Mouse (Mus musculus) forebrain, embryonic 14.5 days (tissue): ENCODE results near the gene Gsta4. TPM values are rescaled to one million over a fixed set of nuclear protein-coding genes. Genes with fewer than 3 reads are reported as not detected.
"Not testable (repeated sequence)": the region's sequence is repeated elsewhere in the genome, so short reads cannot be mapped to it uniquely, and the experiment has no call there.

Source experiments
- ATAC-seq: fragments of 200-750 bp; cut with Nextera tagmentation; 2 replicates; pipeline ENCODE4 v1.8.0; 2017; ENCODE audit warnings: mild to moderate bottlenecking, moderate library complexity
- DNase-seq: peaks from one replicate; pipeline ENCODE4 v3.0.0-alpha.2; 2015; ENCODE audit warnings: low spot score
- H3K27ac ChIP-seq: fragments of 300-500 bp; sonication (generic); 2 replicates; pipeline ENCODE4 v1.5.1; 2014; ENCODE audit warnings: low read depth, mild to moderate bottlenecking, control low read depth, low read length, moderate library complexity
- H3K27me3 ChIP-seq: fragments of 300-500 bp; sonication (generic); replicated peaks from 2 replicates; pipeline ENCODE4 v1.6.1; 2014; ENCODE audit warnings: low read length, control low read depth, mixed read lengths; ENCODE audit not compliant: control insufficient read depth, insufficient read depth
- H3K36me3 ChIP-seq: fragments of 300-500 bp; sonication (generic); 2 replicates; pipeline ENCODE4 v1.6.1; 2014; ENCODE audit warnings: low read length, control low read depth; ENCODE audit not compliant: control insufficient read depth, insufficient read depth
- H3K4me1 ChIP-seq: fragments of 300-500 bp; sonication (generic); 2 replicates; pipeline ENCODE4 v1.6.1; 2014; ENCODE audit warnings: antibody characterized with exemption, low read length, control low read depth; ENCODE audit not compliant: control insufficient read depth, insufficient read depth
- H3K4me2 ChIP-seq: fragments of 300-500 bp; sonication (generic); 2 replicates; pipeline ENCODE4 v1.6.1; 2014; ENCODE audit warnings: mild to moderate bottlenecking, control low read depth, low read length
- H3K4me3 ChIP-seq: fragments of 300-500 bp; sonication (generic); 2 replicates; pipeline ENCODE4 v1.5.1; 2014; ENCODE audit warnings: low read depth, low read length, control low read depth
- H3K9ac ChIP-seq: fragments of 300-500 bp; sonication (generic); 2 replicates; pipeline ENCODE4 v1.6.1; 2014; ENCODE audit warnings: mild to moderate bottlenecking, low read length, control low read depth, moderate library complexity
- H3K9me3 ChIP-seq: fragments of 300-500 bp; sonication (generic); replicated peaks from 2 replicates; pipeline ENCODE4 v1.6.1; 2016; ENCODE audit warnings: low read length, control low read depth, mixed read lengths; ENCODE audit not compliant: control insufficient read depth
- WGBS: fragments of 180-500 bp; shearing (Covaris S2); extraction: QIAGEN DNeasy Blood & Tissue Kit; methylation state at CpG from one replicate; pipeline ENCODE4 v1.1.7; 2014; 5-methylcytosine and 5-hydroxymethylcytosine counted together
- polyA plus RNA-seq: library from polyadenylated mRNA; unstranded; fragments of >200 nt; fragmentation: Nextera tagmentation; extraction: Ambion mirVana; gene quantifications from 2 replicates; pipeline ENCODE4 v1.2.1, GENCODE M21; 2014

Gene Gsta4
- polyA plus RNA-seq, 1 experiment from 2014 or later = 24.1 TPM

GRCm38 (mm10) chr9:78233121-78233695, 50.6 kb downstream of the Gsta4 start:
- not testable (repeated sequence) for H3K36me3 ChIP-seq, H3K27me3 ChIP-seq, ATAC-seq, H3K4me1 ChIP-seq, H3K9me3 ChIP-seq, H3K4me2 ChIP-seq, DNase-seq, H3K9ac ChIP-seq, H3K4me3 ChIP-seq, H3K27ac ChIP-seq
- WGBS = no CpG with 5 or more reads among the region's 10 CpGs

GRCm38 (mm10) chr9:78255683-78256470, 73.3 kb downstream of the Gsta4 start:
- 90% methylated on average over 4 of the region's 4 CpGs for WGBS
- not testable (repeated sequence) for DNase-seq, H3K4me2 ChIP-seq, H3K9me3 ChIP-seq, H3K36me3 ChIP-seq, ATAC-seq, H3K27ac ChIP-seq, H3K4me3 ChIP-seq, H3K4me1 ChIP-seq, H3K9ac ChIP-seq, H3K27me3 ChIP-seq

- not testable (repeated sequence) for H3K9ac ChIP-seq, H3K4me2 ChIP-seq, DNase-seq, H3K27me3 ChIP-seq, ATAC-seq, H3K4me3 ChIP-seq, H3K27ac ChIP-seq, H3K36me3 ChIP-seq, H3K4me1 ChIP-seq, H3K9me3 ChIP-seq
- 78% methylated on average over 1 of the region's 3 CpGs for WGBS
Measured at GRCm38 (mm10) chr9:78256914-78257313, 74.3 kb downstream of the Gsta4 start, which contains the start of gene Gm3776. Gm3776 (plus strand) TSS chr9:78257129.

Other genes with a start within 250 kb of the Gsta4 start
- not detected in 2 replicates for gene Gcm1, start 130.8 kb upstream of the Gsta4 start, polyA plus RNA-seq
- 50.3 and 53.0 TPM in 2 replicates for gene Fbxo9, start 73.7 kb upstream of the Gsta4 start, polyA plus RNA-seq
- 30.6 and 33.8 TPM in 2 replicates for gene Ick, start 73.6 kb upstream of the Gsta4 start, polyA plus RNA-seq
- gene Gsta1, start 47.9 kb downstream of the Gsta4 start, polyA plus RNA-seq = not detected in 2 replicates
- not detected in 2 replicates for gene Gm3776, start 74.4 kb downstream of the Gsta4 start, polyA plus RNA-seq
- not detected in 2 replicates for gene Gm10639, start 107.1 kb downstream of the Gsta4 start, polyA plus RNA-seq
- gene Omt2a, start 132.0 kb downstream of the Gsta4 start, polyA plus RNA-seq = not detected in 2 replicates
- gene Omt2b, start 144.8 kb downstream of the Gsta4 start, polyA plus RNA-seq = not detected in 2 replicates
- not detected in 2 replicates for gene Gsta2, start 173.0 kb downstream of the Gsta4 start, polyA plus RNA-seq
- gene Dppa5a, start 185.4 kb downstream of the Gsta4 start, polyA plus RNA-seq = 2.1 and 2.8 TPM in 2 replicates
- 5.6 and 7.3 TPM in 2 replicates for gene Ooep, start 196.0 kb downstream of the Gsta4 start, polyA plus RNA-seq
- 0.08 TPM in 1 of 2 replicates, not detected in the other for gene Ddx43, start 213.0 kb downstream of the Gsta4 start, polyA plus RNA-seq